Mouse (Mus musculus): ENCODE measurements at regions not wholly inside any gene's neighbourhood (a gene's known extent, or its start where the extent isn't known, plus 50 kb on each side); places are given as distances from the start of the nearest gene placed in this dataset.

- TF ChIP-seq POLR2A (IDR thresholded peaks at IDR 0.05; ENCODE audit: control insufficient read depth, low read depth, low read length) (no peak), CTCF (IDR thresholded peaks at IDR 0.05; ENCODE audit: control insufficient read depth, insufficient read depth, insufficient replicate concordance, low read depth, low read length) (no peak)
These were observed 57.3 kb upstream of the Rxfp2 start for GRCm38 (mm10) chr5:149961178-149961577.

Data from testis, adult 2 months (tissue).